Mouse (Mus musculus) bone marrow, adult 2 months (tissue): ENCODE data around the gene Elmo1.

ENCODE experiments used
- CTCF ChIP-seq: fragments of 200-500 bp; IDR thresholded peaks from 2 replicates; pipeline ENCODE4 v1.5.1; 2011; ENCODE audit warnings: low read length, control low read depth; ENCODE audit not compliant: control insufficient read depth, insufficient read depth
- POLR2A ChIP-seq: fragments of 200-500 bp; IDR thresholded peaks from 2 replicates; pipeline ENCODE4 v1.6.1; 2011; ENCODE audit warnings: low read depth, mild to moderate bottlenecking, control low read depth, low read length, borderline replicate concordance; ENCODE audit not compliant: control insufficient read depth

- TF ChIP-seq CTCF (no peak), POLR2A (no peak)
These were observed 211.4 kb downstream of the Elmo1 start for GRCm38 (mm10) chr13:20301760-20302159.
